Mouse (Mus musculus) cerebellum, adult 9-11 months (tissue): ENCODE measurements at regions not wholly inside any gene's neighbourhood (a gene's known extent, or its start where the extent isn't known, plus 50 kb on each side); places are given as distances from the start of the nearest gene placed in this dataset.
A peak's percentile ranks its signal among the peaks of the same experiment; 100 is the strongest.

ENCODE experiments used
- DNase-seq: peaks from one replicate; pipeline ENCODE4 v3.0.0; 2022

DNA sequence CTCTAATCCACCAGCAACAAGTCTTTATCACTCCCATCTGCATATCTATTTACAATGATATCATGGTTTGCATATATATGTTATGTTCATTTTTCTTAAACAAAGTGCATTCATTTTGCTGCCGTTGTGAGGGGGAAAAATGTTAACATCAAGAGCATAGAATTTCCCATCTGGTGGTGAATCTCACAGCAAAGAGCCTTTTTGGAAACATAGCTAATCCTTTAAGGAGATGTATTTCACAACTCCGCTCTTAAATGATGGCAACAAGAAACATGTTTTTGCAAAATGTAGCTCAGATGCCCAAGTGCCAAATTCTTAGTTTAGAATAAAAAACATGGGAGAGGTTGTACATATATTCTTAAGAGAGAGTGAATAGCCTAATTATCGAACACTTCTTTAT lies 99.3 kb upstream of the Col1a2 start:
- DNase-seq = no peak

DNA sequence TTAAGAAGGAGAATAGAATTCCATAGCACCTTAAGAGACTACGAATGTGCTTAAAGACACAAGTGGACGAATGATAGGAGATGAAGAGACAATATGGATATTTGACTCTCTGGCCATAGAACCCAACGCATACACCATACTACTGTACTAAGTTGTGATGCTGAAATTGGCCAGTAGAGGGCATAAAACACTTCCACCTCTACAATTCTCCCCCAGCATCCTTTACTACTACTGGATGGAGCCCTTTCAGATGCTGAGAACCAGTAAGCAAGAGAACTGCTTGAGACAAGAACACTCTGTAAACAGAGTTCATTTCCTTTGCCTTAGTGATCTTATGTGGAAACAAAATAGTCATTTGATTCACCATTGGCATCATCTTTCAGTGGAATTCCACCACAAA lies 96.9 kb upstream of the Col1a2 start:
- DNase-seq = no peak

DNA sequence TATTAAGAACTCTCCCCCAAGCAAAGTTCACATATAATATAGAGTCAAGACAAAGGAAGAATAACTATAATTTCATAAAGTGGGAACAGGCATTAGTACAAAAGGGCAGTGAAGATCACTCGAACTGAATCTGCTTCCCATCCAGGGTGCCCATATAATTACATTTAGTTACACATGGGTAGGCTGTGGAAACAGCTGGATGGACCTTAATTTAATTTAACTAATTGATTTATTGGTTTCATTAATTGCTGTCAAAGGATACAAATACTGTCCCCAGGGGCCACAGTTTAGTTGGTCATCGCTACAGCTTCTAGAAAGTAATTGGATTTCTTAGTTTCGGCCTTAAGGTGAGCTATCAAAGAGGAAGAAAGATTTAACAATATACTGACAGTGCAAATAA lies 91.4 kb upstream of the Col1a2 start:
- no peak for DNase-seq

DNA sequence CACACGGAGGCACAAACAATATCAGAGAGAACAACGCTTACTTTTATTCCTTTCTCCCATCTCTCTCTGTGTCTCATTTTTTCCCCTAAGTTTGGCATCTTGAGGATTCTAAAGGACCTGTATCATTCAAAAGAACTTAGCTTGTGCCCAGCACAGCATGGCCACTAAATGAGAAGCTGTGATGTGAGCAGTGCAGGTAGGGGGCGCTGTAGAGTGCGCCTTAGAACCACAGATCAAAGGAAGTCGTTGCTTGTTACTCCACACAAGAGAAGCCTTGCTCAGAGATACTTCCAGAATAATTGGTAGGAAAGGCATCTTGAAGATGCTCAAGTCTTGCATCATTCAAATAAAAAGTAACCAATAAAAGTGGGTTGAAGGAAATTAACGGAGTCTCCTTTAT lies 90.4 kb upstream of the Col1a2 start:
- peak; percentile 9 for DNase-seq

DNA sequence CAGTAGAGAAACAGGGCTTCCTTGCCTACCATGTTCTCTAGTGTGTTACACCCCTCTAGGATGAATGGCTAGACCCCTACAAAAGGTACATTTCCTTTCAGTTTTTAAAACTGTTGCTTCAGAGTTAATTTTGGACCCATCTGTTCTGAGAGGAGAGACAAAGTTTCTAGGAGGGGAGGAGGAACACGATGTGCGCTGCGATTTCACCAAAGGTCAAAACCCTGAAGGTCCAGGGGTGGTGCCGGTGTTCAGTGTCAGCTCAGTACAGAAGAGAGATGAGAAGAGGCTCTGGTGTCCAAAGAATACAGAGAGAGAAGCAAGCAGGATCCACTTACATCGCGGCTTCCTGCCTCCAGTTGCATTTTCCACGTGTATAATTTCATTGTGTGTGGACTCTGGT lies 89.4 kb upstream of the Col1a2 start:
- DNase-seq = no peak

DNA sequence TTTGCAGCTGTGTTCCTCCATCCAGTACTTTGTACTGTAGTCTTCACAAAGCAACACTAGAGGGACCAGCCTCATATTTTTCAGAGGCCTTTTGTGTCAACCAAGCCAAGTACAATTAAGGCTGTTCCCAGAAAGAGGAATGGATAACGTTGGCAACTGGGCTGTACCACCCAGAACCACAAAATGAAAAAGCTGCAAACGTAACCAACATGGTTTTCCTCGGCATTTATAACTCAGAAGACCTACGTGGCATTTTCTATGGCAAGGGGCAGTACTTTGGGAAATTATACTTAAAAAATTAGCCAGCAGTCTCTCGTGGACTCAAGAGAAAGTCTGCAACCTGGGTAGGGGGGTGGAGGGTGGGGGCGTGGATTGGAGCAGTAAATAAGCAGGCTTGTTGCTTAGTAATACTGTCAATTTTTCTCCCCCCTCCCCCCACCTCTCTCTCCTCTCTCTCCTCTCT lies 87.3 kb upstream of the Col1a2 start:
- DNase-seq = no peak

DNA sequence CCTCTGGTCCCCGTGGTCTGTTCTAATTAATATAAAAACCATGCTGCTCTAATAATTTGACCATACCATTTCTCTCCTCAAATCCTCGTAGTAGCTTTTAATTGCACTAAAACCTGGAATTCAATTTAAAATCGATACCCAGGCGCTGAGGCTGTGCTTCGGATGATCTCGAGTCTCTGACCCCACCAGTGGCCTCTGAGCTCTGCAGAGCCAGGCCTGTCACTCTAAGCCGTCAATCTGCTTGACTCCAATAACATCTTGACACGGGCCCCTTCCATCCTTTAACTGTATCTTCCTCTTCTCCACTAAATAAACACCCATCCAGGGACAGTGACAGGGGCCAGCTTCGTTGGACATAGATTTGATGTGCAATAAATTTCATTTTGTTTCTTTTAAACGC lies 86.2 kb upstream of the Col1a2 start:
- DNase-seq = no peak

DNA sequence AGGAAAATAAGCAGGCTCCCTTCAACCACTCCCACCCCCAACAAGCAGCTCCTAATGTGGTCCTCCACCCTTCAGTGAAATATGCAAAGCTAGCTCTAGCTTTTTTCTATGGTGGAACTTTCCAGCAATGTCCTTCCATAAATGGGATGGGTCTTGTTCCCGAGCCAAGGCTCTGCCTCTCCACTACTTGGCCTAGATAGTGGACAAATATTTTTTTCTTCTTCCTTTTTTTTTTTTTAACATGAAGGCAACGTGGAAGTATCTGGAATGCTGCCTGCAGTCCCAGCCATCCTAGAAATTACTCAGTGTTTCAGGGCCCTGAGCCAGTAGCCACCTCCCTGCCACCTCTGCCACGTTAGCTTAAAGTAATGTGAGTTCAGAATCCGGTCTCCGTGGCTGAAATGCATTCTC lies 85.7 kb upstream of the Col1a2 start:
- DNase-seq = no peak

DNA sequence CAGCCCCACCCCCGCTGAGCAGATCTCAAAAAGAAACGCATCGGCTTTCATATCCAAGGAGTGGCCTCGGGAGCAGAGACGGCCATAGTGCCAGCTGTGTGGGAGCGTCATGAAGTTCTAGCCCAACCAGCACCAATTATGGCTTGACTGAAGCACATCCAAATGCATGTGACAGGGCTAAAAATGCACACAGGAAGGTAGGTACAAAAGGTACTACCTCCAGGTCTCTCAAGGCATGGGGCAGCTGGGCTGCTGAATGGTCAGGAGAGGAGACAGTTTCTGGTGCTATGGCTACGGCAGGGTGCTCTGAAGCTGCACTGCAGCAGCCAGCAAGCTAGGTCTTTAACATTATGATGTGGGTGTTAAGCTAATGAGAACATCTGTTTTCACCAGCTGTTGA lies 83.1 kb upstream of the Col1a2 start:
- no peak for DNase-seq

DNA sequence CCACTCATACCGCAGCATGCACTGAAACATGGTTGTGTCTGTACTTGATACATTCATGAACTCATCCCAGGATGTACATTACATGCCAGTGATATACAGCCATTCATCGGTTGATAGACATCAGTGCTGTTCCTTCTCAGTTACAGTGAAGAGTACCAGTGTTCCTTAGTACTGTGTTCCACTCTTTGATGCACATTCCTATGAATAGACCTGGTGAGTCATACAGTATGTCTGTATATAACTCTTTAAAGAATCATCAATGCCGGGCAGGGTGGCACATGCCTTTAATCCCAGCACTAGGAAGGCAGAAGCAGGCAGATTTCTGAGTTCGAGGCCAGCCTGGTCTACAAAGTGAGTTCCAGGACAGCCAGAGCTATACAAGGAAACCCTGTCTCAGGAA lies 77.5 kb upstream of the Col1a2 start:
- no peak for DNase-seq

DNA sequence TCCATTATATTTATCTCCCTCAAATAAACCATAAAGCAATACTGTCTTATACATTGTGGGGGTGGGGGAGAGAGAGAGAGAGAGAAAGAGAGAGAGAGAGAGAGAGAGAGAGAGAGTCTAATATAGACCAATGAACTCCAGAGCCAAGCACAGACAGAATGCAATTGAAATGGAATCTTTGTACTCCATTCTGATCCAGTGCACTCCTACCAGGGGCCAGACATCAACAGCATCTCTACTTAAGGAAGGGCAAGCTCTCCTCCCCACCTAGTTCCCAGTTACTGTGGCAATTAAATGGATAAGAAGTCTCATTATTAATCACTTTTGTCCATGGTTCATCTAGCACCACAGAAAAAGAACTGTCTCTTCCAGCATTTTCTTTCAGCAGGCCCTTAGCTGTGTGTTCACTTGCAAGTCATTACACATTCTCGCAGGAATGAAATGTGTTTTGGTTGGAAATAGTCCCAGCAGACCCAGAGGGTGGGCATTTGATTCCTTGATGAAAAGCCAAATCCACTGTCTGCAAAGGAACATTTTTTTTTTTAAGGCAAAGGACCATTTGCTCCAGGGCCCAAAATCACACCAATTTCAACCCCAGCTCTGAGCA lies 73.8 kb upstream of the Col1a2 start:
- peak; percentile 7 for DNase-seq

DNA sequence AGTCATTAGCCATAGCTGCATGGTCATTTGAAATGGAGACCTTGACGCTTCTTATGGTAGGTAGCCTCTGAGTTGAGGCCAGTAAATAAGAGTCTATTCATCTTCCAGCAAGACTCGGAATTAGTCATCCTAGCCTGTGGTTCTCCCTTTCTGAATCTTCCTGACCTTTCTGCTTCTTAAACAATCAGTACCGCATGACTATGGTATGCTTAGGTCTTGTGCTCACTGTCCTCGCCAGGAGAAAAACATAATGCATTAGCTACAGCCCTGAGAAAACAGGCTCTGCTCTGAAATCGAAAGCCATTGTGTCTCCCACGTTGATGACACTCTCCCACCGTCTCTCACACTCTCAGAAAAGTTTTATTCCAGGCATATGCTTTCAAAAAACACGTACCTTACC lies 72.4 kb upstream of the Col1a2 start:
- no peak for DNase-seq

DNA sequence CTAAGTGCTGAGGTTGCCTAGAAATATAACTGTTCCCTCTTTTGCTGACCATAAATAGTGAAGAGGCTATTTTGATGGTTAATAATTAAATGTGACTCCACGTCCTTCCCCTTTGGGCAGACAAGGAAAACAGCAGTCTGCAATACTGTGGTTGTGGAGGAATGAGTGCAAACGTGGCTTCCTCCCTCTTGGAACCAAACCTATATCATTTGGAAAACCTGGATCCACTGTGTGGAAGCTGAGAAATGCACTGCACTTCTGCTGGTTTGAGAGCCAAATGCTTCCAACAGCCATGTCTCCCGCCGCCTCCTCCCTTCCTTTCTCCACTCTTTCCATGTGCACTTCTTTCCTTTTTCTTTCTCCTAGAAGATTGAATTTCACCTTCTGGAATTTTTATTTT lies 68.2 kb upstream of the Col1a2 start:
- no peak for DNase-seq

DNA sequence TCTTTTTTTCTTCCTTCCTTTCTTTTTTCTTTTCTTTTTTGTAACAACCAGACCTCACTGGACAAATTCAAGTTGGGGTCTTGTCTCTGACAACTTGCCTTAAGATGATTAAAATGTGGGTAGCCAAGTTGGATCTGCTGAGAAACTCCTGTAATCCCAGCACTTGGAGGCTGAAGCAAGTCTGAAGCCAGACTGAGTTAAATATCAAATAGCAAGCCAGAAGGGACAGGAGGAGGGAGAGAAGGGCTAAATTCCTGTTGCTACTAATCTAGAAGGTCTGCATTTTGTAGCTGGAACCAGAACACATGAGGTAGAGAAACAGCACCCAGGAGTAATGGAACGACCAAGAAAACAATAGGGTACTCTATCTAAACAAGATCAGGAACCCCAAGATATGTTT lies 67.7 kb upstream of the Col1a2 start:
- no peak for DNase-seq

DNA sequence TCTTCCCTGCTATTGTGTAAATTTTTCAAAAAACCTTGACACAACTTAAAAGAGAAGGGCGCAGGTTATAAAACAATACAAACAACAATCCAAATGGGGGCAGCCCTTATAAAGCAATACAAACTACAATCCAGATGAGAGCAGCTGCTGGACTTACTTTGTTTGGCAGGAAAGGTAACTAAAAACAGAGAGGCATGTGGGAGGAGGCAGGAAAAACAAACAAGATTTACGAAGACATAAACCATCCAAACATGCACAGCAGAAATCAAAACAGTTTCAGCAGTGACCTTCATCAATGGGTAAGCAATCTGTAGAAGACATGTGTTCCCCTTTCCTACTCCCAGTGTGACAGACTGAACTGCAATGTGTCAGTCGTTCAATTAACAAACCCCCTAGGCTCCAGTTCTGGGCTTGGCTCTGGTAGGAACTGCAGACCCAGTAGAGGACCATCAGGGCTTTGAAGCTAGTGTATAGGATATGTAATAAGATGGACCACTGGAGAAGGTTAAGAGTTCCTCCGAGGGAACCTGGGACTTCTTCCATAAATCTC lies 62.9 kb upstream of the Col1a2 start:
- no peak for DNase-seq

DNA sequence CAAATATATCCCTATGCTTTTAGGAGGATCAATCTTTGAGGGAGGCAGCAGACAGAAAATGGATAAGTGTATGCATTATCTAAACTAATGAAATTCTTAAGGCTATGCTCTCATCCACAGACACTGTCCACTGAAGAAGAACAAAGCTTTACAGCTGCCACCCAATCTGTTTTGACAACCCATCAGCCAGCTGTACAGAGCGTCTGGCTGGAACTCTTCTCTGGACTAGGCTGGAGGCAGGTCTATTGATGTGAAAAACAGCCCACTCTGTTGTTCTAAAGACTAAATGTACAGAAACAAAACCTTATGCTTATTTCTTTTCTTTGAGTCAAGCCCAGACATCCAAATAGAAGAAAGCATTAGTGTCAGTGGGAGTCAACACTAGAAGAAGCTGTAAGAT lies 58.7 kb upstream of the Col1a2 start:
- DNase-seq = no peak

DNA sequence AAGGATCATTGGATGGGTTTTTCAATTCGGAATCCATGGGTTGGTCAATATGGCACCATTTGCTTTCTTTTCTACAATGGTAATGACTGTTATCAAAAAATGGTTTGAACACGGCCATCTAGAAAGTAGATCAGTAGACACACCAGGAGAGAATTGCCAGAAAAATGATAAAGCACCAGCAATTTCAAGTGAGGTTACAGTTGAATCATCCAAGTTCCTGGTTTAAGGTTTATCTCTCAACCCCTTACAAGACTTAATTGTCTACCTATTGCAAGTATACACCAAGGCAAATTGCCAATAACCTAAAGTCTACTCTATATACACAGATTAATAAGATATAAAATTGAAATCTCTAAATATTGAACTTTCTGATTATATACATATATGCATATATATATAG lies 53.4 kb upstream of the Col1a2 start:
- DNase-seq = no peak
